In genomic region chr4:97123861-97124260, GRCm38 (mm10) we compare ENCODE assay signal across 29 mouse cellular contexts. TPM values are rescaled to one million over a fixed set of nuclear protein-coding genes. Genes with fewer than 3 reads are reported as not detected.
"Had no signal": no experiment of that assay in that cellular context is flagged by ENCODE, and none has a peak within 500 bp of the region (broad histone marks: within the 10 kb centered on the region; RNA-seq: fewer than 3 reads in every experiment).

No protein-coding gene starts in this region.

- ATAC-seq: liver, embryonic 12.5 days had no signal

- H3K36me3 ChIP-seq: limb, embryonic 10.5 days; limb, embryonic 13.5 days; liver, embryonic 12.5 days; liver, embryonic 15.5 days; lung, embryonic 15.5 days; neural tube, embryonic 12.5 days; neural tube, embryonic 15.5 days; stomach, embryonic 15.5 days had no signal

- H3K27ac ChIP-seq: limb, embryonic 10.5 days; limb, embryonic 13.5 days; liver, embryonic 12.5 days; liver, embryonic 15.5 days; lung, embryonic 15.5 days; neural tube, embryonic 12.5 days; neural tube, embryonic 15.5 days; stomach, embryonic 15.5 days had no signal

- H3K4me1 ChIP-seq: limb, embryonic 10.5 days; liver, embryonic 12.5 days; liver, embryonic 15.5 days; lung, embryonic 15.5 days; megakaryocyte, embryonic 14.5 days; neural tube, embryonic 15.5 days; stomach, embryonic 15.5 days had no signal

- H3K9ac ChIP-seq: limb, embryonic 13.5 days; liver, embryonic 12.5 days; liver, embryonic 15.5 days; lung, embryonic 15.5 days; neural tube, embryonic 12.5 days; neural tube, embryonic 15.5 days; stomach, embryonic 15.5 days had no signal

- H3K4me3 ChIP-seq: limb, embryonic 10.5 days; limb, embryonic 13.5 days; liver, embryonic 12.5 days; liver, embryonic 15.5 days; lung, embryonic 15.5 days; megakaryocyte, embryonic 14.5 days; neural tube, embryonic 12.5 days; neural tube, embryonic 15.5 days; stomach, embryonic 15.5 days had no signal

- H3K4me2 ChIP-seq: limb, embryonic 13.5 days; liver, embryonic 12.5 days; liver, embryonic 15.5 days; lung, embryonic 15.5 days; midbrain, embryonic 11.5 days; neural tube, embryonic 12.5 days; neural tube, embryonic 15.5 days; stomach, embryonic 15.5 days had no signal

- H3K27me3 ChIP-seq: limb, embryonic 13.5 days; liver, embryonic 12.5 days; liver, embryonic 15.5 days; lung, embryonic 15.5 days; megakaryocyte, embryonic 14.5 days; neural tube, embryonic 12.5 days; neural tube, embryonic 15.5 days; stomach, embryonic 15.5 days had no signal

- DNase-seq: kidney, adult 18-20 months; kidney, adult 9 months; kidney, postnatal 14 days; kidney, postnatal 4 days; liver; lung, adult 18-20 months; lung, postnatal 10 days; lung, postnatal 36 days; midbrain, embryonic 14.5 days; retina, postnatal 1 day; right cerebral cortex, postnatal 25 days; spleen, adult 18-20 months; thymus, postnatal 25 days had no signal

- H3K9me3 ChIP-seq: limb, embryonic 10.5 days; limb, embryonic 13.5 days; liver, embryonic 12.5 days; liver, embryonic 15.5 days; lung, embryonic 15.5 days; neural tube, embryonic 12.5 days; neural tube, embryonic 15.5 days; stomach, embryonic 15.5 days had no signal

RNA-seq across cellular contexts. Expression of gene Gm10192, which starts 59.1 kb away (rescaled TPM):
- total RNA-seq: layer of hippocampus, adult 18-20 months; layer of hippocampus, postnatal 25 days; left cerebral cortex, adult 18-20 months; left cerebral cortex, postnatal 25 days had no signal
- polyA plus RNA-seq: kidney, embryonic 16.5 days; limb, embryonic 10.5 days; limb, embryonic 13.5 days; liver, embryonic 12.5 days; liver, embryonic 15.5 days; lung, embryonic 15.5 days; midbrain, embryonic 11.5 days; midbrain, embryonic 14.5 days; neural tube, embryonic 12.5 days; neural tube, embryonic 15.5 days; stomach, embryonic 15.5 days; thymus, postnatal 0 days had no signal
